Mouse (Mus musculus): ENCODE measurements around the gene Amer1.

Gene Amer1

DNA sequence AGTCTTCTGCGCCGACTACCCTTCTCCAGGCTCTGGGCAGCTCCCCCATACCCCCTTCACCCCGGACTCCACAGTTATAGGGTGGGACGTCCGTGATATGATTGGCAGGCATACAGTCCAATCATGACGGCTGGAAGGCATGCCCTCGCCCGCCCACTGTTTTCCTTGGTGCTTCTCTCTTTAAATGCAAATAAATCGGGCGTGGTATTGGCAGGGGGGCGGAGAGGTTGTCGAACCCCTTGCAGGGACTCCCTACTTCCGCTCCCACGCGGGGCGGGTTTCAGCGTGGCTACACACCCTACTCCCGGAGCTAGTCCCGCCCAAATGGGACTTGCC is at the start of gene Amer1:
TSS of gene Amer1 (minus strand) at position 97 of the 336 bp plus-strand sequence.
- DNase-seq (ENCODE audit: low spot score), result peak; percentile 93

GRCm38 (mm10) chrX:95457166-95457565 is 12.5 kb upstream of the Amer1 start:
- no peak for DNase-seq (ENCODE audit: low spot score)

DNA sequence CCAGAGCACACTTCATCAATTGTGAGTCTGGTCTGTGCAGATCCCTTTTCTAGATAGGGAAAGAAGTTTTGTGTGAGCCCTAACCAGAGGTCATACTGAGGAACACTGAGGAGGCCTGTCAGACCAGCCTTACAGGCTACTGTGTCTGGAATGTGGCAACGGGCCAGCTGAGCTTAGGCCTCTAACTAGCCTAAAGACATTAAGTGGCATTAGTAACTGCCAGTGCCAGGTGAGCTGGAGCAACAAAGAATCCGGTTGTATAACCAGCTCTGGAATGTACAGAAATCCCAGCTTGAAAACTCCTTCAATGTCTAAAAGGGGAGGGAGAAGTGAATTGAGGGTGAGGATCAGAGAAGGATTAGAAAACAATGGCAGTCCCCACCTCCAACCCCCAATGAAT is 1.2 kb upstream of the Amer1 start:
- no peak for DNase-seq (ENCODE audit: low spot score)

- DNase-seq (ENCODE audit: low spot score), result no peak
Measured at GRCm38 (mm10) chrX:95445141-95445540, 469 bp upstream of the Amer1 start.

- peak; percentile 31 for DNase-seq (ENCODE audit: low spot score)
Measured at GRCm38 (mm10) chrX:95443898-95444775, 535 bp downstream of the Amer1 start.

GRCm38 (mm10) chrX:95443390-95443789 is 1.3 kb downstream of the Amer1 start:
- no peak for DNase-seq (ENCODE audit: low spot score)

GRCm38 (mm10) chrX:95442261-95442660 is 2.4 kb downstream of the Amer1 start:
- DNase-seq (ENCODE audit: low spot score), result no peak

- DNase-seq (ENCODE audit: low spot score), result no peak
Measured at GRCm38 (mm10) chrX:95441290-95441689, 3.4 kb downstream of the Amer1 start.

GRCm38 (mm10) chrX:95438491-95438890 is 6.2 kb downstream of the Amer1 start:
- no peak for DNase-seq (ENCODE audit: low spot score)

DNA sequence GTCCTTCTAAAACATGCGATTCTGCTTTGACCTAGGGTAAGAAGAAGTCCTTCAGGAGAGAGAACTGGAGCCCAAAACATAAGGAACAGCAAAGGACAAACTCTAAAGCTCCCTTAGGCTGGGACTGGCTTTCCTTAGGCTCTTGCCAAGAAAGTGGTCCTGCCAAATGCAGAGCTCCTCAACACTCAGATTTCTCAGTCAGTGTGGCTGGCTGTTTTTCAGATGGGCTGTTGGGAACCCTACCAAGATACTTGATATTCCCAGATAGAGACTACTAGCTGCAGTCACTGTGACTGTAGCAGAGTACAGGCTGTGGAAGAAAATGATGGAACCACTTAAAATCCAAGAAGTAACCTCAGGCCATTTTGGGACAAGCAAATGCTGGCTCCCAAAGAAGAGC is 7.4 kb downstream of the Amer1 start:
- DNase-seq (ENCODE audit: low spot score), result no peak

DNA sequence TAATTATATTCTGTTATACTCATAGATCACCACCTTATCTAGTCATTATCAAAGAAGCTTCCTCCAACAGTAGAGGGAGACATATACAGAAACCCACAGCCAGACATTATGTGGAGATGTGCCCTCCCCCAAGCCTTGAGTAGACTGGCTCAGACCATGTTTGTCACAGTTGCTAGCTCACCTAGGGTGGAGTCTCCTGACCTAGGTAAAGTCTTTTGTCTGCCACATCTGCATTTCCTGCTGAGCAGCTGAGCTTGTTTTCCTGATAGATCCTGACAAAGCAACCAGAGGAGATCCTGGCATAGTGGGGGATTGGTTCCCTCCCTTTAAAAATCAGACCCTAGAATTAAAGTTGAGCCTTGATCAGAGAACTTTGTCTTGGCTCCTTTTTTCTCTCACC is 71.6 kb downstream of the Amer1 start:
- DNase-seq (ENCODE audit: low spot score), result no peak

Data from ovary, adult 18-20 months (tissue).